Mouse (Mus musculus) spleen, postnatal 14 days (tissue): ENCODE data around the gene Tuba3b.

Source experiments
- DNase-seq, 2 experiments: peaks; one replicate each; pipeline ENCODE4 v3.0.0; 2021 to 2022; ENCODE audit warnings: low spot score in 2 of 2

Tuba3b gene

GRCm38 (mm10) chr6:145607746-145608145 lies 7.8 kb upstream of the Tuba3b start:
- DNase-seq: no peak

DNA sequence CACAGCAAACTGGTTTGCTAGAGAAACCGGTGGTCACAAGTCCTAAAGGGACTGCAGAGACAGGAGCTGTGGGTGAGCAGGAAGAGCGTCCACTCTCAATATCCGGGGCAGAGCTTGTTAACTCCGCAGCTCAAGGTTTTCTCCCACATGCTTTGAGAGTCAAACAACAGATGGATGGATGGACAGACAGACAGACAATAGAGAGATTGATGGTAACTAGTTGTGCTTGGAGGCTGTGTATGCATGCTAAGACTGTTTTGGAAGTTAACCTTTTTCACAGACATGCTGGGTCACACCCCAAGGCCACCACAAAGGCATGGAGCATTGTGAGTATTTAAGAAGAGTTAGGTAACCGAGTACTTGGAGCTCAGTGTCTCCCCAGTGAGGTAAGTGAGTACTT lies 6.9 kb upstream of the Tuba3b start:
- DNase-seq: no peak

- DNase-seq: no peak
These were observed 4.7 kb upstream of the Tuba3b start for GRCm38 (mm10) chr6:145610901-145611300.

GRCm38 (mm10) chr6:145612611-145613010 lies 2.9 kb upstream of the Tuba3b start:
- no peak for DNase-seq

DNA sequence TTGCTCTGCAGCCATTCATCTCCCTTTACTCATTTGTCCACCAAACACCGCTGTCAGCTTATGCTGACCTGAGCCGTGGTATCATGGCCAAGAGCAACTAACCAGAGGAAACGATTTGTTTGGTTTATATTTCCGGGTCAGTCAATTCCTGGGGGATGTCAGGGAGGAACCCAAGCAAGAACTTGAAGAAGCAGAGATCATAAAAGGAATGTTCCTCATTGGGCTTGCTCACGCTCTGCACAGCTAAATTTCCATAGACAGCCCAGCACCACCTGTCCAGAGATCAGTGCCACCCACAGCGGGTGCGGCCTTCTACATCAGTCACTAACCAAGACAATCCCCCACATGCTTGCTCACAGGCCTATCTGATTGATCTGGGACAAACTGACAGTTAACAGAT lies 1.3 kb upstream of the Tuba3b start, which contains the start of gene Lmntd1:
Gene Lmntd1 (minus strand): TSS at position 101 of the 400 bp plus-strand sequence.
- no peak for DNase-seq

DNA sequence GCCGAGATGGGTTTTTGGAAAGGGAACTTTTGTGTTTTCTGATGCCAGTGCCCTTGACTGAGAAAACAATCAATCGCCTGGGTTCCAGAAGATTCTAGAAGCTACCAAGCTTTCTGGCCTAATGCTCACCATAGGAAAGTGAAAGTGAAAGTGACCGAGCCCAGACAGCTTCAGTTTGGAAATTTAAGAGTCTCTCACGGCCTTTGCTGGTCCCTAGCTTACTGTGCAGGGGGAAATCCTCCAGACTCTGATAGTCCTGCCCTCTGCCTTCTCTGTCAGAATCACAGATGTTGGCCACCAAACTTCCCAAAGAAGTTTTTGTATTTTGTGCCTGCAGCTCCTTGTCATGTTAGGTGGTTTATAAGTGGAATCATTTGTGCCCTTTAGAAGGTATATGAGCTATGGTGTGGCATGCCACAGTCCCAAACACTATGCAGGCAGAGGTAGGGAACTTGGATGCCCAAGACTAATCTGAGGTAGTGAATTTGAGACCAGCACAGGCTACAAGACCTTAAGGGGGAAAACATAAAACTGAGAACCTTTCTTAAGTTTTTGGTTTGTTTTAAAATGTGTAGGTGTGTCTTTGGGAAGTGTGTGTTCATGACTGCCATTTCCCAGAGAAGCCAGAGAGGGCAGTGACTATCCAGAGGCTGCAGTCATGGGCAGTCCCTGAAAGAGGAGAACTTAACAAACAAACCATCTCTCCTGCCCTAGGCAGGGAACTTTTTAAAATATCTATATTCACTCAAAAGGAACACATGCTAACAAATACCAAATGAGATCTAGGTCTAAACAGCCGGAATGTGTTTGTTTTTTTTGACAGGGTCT lies 1.1 kb downstream of the Tuba3b start:
- no peak for DNase-seq

DNA sequence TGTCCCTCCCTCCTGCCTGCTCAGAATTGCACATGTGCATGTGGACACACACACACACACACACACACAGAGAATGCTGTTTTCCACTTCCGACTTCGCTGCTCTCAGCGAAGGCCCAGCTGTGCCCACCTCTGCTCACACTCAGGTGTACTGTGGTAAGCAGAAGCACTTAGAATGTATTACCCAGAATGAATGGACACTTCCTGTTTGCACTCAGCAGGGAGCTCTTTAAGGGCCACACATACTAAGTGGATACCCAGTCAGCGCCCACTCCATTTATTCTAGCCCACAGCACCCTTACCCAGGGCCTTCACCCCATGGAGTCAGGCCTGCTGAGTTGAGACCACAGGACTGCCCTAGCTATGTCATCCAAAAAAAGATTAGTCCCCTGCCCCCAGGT lies 7.6 kb downstream of the Tuba3b start:
- no peak for DNase-seq

DNA sequence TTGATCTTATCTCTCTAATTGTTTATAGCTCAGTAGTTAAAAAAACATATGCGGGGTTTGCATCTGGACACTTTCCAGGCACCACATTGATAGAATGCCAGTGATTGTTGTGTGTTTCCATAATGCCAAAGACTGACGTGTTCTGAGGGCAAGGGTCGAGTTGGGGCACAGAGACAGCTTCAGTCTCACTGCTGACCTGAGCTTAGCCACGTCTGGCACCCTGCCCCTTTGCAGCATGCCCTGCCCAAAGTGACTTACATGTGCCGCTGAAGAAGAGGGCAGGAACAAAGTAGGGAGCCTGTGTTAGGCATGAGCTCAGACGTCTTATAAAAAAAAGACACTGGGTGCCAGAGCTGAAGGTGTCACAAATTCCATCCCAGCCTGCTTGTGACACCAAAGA lies 14.7 kb downstream of the Tuba3b start:
- no peak for DNase-seq

- no peak for DNase-seq
These were observed 18.9 kb downstream of the Tuba3b start for GRCm38 (mm10) chr6:145634454-145634853.

DNA sequence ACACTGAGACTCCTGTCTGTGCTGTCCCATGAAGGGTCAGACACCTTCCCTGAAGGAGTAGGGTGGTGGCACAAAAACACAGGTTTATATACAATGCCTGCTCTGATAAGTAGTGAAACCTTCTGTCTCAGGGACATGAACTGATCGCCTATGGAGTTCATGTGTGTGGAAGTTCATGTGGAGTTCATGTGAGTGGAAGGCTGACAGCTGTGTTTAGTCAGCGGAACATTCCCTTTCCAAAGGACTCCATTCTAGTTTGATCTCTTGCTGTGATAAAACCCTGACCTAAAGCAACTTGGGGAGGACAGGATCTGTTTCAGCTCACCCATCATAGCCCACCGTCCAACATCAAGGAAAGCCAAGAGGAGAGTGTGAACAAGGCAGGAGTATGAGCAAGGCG lies 21.1 kb downstream of the Tuba3b start:
- DNase-seq: no peak

DNA sequence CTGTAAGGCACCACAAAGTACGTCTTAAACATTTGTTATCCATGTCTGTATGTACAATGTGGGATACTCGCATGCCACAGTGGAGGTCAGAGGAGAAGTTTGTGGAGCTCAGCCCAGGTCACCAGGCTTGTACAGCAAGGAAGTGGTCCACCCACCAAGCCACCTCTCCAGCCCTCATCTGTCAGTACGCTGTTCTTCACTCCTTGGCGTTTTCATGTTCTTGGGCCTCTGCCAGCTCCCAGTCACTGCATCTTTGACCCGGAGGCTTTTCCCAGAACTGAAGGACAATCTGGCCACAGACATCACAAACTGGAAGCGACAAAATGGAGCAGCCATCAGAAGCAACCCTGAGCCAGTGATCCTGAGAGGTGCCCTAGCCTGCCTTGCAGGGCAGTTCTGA lies 22.7 kb downstream of the Tuba3b start:
- DNase-seq: no peak

- no peak for DNase-seq
These were observed 25.5 kb downstream of the Tuba3b start for GRCm38 (mm10) chr6:145640971-145641506.

- DNase-seq: no peak
These were observed 36.4 kb downstream of the Tuba3b start for GRCm38 (mm10) chr6:145651976-145652375.

DNA sequence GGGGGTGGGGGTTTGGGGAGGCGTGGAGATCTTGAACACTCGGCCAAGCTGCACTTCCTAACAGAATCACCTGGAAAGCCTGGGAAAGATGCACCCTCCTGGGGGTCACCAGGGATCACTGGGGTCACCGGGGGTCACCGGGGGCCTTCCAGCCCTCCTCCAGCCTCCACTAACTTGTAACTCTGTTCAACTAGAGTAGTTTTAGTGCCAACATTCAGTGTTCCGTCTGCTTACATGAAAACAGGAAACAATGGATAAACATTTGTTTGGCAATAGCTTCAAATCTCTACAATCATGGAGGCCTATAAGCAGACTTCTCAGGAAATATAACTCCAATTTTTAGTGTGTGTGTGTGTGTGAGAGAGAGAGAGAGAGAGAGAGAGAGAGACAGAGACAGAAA lies 37.4 kb downstream of the Tuba3b start:
- DNase-seq: no peak

DNA sequence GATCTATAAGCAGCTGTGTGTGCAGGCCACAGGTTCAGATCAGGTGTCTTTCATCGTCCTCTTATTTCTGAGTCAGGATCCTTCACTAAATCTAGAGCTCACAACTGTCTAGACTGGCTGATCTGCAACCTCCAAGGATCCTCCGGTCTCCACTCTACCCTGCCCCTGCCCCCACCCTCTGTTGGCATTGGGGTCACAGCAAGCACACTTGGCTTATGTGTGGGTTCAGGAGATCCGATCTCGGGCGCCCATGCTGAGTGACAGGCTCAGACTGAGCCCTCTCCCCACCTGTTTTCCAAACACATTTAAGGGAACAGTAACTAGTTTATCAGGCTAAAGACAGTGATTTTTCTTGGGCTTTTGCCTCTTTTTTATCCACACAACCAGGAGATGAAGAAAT lies 38.1 kb downstream of the Tuba3b start:
- DNase-seq: no peak

GRCm38 (mm10) chr6:145654062-145654836 lies 38.7 kb downstream of the Tuba3b start:
- DNase-seq: no peak

GRCm38 (mm10) chr6:145655678-145656077 lies 40.1 kb downstream of the Tuba3b start:
- DNase-seq: no peak

GRCm38 (mm10) chr6:145656740-145657591 lies 41.4 kb downstream of the Tuba3b start:
- no peak for DNase-seq

DNA sequence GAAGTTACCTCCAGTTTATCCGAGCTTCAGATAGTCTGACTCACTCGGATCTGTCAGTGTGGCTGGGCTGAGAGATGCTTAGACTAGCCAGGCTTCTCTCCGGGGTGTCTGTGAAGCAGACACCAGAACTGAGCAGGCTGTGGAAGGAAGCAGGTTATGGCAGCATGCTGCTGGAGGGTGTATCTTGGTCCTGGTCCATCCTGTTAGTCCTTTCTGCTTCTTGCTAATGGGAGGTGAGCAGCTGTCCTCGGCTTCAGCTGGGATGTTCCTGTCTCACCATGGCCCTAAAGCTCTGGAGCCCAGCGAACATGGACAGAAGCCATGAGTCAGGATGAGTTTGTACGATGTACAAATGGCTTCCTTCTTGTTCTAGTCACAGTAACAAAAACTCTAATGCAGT lies 43.6 kb downstream of the Tuba3b start:
- DNase-seq: no peak

GRCm38 (mm10) chr6:145660943-145661342 lies 45.4 kb downstream of the Tuba3b start:
- DNase-seq: no peak

DNA sequence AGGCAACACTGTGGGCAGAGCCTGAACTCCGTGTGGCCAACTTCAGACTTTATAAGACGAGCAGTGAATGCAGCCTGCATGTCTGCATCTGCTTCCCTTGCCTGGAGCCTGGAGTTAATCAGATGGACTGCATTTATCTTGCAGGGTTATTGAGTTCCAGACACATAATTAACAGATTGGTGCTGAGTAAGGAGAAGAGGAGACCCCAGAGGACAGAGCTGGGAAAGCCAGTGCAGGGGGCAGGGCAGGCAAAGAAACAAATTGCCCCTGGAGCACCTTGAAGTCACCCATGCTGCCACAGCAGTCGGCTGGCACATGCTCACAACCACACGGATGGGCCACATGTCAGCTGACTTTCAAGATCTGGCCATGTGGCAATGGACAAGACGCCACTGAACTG lies 48.7 kb downstream of the Tuba3b start:
- no peak for DNase-seq

- no peak for DNase-seq
These were observed 50.2 kb downstream of the Tuba3b start for GRCm38 (mm10) chr6:145665751-145666150.
